Mouse (Mus musculus): ENCODE measurements around the gene Casp3. TPM values are rescaled to one million over a fixed set of nuclear protein-coding genes. Genes with fewer than 3 reads are reported as not detected.
A peak's percentile ranks its signal among the peaks of the same experiment; 100 is the strongest.

The Casp3 gene
- total RNA-seq, 2 experiments from 2014 or later, result 9.1 to 10.0 TPM

DNA sequence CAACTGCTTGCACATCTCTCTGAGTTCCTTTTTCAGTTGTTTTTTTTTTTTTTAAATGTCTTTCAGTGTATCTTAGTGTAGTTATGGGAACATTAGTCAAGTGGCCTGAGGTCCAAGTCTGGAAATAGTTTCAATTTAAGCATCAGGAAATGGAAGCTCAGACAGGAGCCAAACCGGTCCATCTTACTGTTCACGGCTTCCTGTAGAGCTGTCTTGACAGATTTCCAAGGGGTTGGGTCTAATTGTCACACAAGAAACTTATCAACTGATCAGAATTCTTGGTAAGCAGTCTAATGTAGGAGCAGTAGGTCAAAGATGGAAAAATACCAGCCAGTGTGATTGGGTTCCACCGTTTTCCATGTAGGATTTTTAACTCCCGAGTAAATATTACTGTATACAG, 31.3 kb downstream of the Casp3 start:
- Histone ChIP-seq H3K27ac (no peak overlapping the region), H3K4me3 (no peak overlapping the region)
- no peak for TF ChIP-seq CTCF (conservative IDR thresholded peaks at IDR 0.05)
- no peak for DNase-seq (ENCODE audit: low spot score in 2 of 2)

- TF ChIP-seq CTCF (conservative IDR thresholded peaks at IDR 0.05), result no peak
These were observed 34.8 kb downstream of the Casp3 start for GRCm38 (mm10) chr8:46651872-46652271.

GRCm38 (mm10) chr8:46655919-46656318, 38.8 kb downstream of the Casp3 start:
- Histone ChIP-seq H3K4me3 (no peak overlapping the region), H3K27ac (no peak overlapping the region)
- DNase-seq (ENCODE audit: low spot score in 2 of 2), result no peak
- no peak for TF ChIP-seq CTCF (conservative IDR thresholded peaks at IDR 0.05)

More at GRCm38 (mm10) chr8:46651872-46652271, 34.8 kb downstream of the Casp3 start:
- Histone ChIP-seq H3K4me3 (no peak overlapping the region), H3K27ac (no peak overlapping the region)
- DNase-seq (ENCODE audit: low spot score in 2 of 2), result no peak

GRCm38 (mm10) chr8:46671496-46671895, 54.4 kb downstream of the Casp3 start:
- peak; percentile 100; the same call in 1 of the 2 replicates for TF ChIP-seq CTCF (conservative IDR thresholded peaks at IDR 0.05)
- H3K4me3 ChIP-seq, result no peak overlapping the region
- peak; percentile 45 to 84 for DNase-seq (ENCODE audit: low spot score in 2 of 2)
- H3K27ac ChIP-seq, result no peak overlapping the region

DNA sequence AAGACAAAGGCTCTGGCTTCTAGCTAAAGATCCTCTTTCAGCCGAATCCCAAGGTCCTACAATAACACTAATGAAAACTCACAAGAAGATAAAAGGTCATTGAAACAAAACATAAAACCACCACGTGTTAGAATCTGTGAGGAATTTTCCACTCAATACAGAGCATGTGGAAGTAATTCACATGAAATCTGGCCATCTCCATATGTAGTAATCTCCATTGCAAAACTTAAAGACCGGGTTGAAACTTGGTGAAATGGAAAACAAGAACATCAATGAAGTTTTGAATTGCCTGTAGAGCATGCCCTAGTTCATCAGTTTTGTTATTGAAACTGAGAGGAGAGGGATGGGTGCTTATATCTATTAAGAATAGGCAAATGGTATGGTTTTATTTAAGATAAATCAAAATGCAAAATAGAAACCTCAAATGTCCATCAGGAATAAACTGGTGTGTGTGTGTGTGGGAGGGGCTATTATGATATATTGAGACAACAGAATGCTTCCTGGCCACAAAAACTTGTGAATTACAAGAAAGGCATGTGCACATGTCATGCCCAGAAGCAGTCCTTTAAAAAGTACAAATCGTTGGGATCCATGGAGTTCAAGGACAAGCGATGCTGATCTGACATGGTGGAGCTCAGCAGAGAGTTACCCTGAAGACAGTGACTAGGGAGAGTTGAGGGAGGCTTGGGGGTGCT, 63.7 kb downstream of the Casp3 start:
- no peak for DNase-seq (ENCODE audit: low spot score in 2 of 2)

GRCm38 (mm10) chr8:46686664-46687336, 69.7 kb downstream of the Casp3 start:
- H3K4me3 ChIP-seq, result peak overlapping the region; percentile 89
- DNase-seq (ENCODE audit: low spot score in 2 of 2), result peak; percentile 94
- TF ChIP-seq CTCF (conservative IDR thresholded peaks at IDR 0.05), result peak; percentile 77
- peak overlapping the region; percentile 100 for H3K27ac ChIP-seq

More for the DNA sequence above, 63.7 kb downstream of the Casp3 start:
- no peak overlapping the region for H3K27ac ChIP-seq
- no peak overlapping the region for H3K4me3 ChIP-seq
- TF ChIP-seq CTCF (conservative IDR thresholded peaks at IDR 0.05), result no peak

Other genes starting within 250 kb of the Casp3 start
- 10 to 100 TPM; 41.8 to 43.5 TPM for gene Acsl1, start 146.3 kb upstream of the Casp3 start, total RNA-seq (2021)
- 1 to 10 TPM; 1.2 to 2.3 TPM for gene Cenpu, start 65.3 kb upstream of the Casp3 start, total RNA-seq (2021)
- 1 to 10 TPM; 4.3 to 8.7 TPM for gene Primpol, start 79 bp upstream of the Casp3 start, total RNA-seq (2021)
- gene Irf2, start 122.4 kb downstream of the Casp3 start, total RNA-seq (2021), result 10 to 100 TPM; 54.6 to 62.0 TPM

All from layer of hippocampus, adult 2 months (tissue).